Mouse (Mus musculus) bone marrow, adult 2 months (tissue): ENCODE measurements around the gene Slc48a1. TPM values are rescaled to one million over a fixed set of nuclear protein-coding genes. Genes with fewer than 3 reads are reported as not detected.
A peak's percentile ranks its signal among the peaks of the same experiment; 100 is the strongest.

Source experiments
- H3K27ac ChIP-seq: fragments of 200-500 bp; 2 replicates; pipeline ENCODE4 v1.5.1; 2012; ENCODE audit warnings: low read depth, mild to moderate bottlenecking, control low read depth, inconsistent platforms, low read length; ENCODE audit not compliant: control insufficient read depth, poor library complexity, insufficient read depth
- H3K4me1 ChIP-seq: fragments of 200-500 bp; 2 replicates; pipeline ENCODE4 v1.6.1; 2011; ENCODE audit warnings: low read length; ENCODE audit not compliant: control insufficient read depth, insufficient read depth
- H3K4me3 ChIP-seq: fragments of 200-500 bp; replicated peaks from 2 replicates; pipeline ENCODE3; 2011; ENCODE audit warnings: mild to moderate bottlenecking, low read depth, low read length, control low read depth; ENCODE audit not compliant: control insufficient read depth
- CTCF ChIP-seq: fragments of 200-500 bp; IDR thresholded peaks from 2 replicates; pipeline ENCODE4 v1.5.1; 2011; ENCODE audit warnings: low read length, control low read depth; ENCODE audit not compliant: control insufficient read depth, insufficient read depth
- POLR2A ChIP-seq: fragments of 200-500 bp; IDR thresholded peaks from 2 replicates; pipeline ENCODE4 v1.6.1; 2011; ENCODE audit warnings: low read depth, mild to moderate bottlenecking, control low read depth, low read length, borderline replicate concordance; ENCODE audit not compliant: control insufficient read depth
- WGBS: fragments of 180-500 bp; shearing (Covaris S2); methylation state at CpG from one replicate; pipeline ENCODE4 v1.1.7; 2018; 5-methylcytosine and 5-hydroxymethylcytosine counted together
- polyA plus RNA-seq: library from polyadenylated mRNA; stranded (reverse); fragments of >200 nt; gene quantifications from 2 replicates; pipeline ENCODE4 v1.2.4, GENCODE M21; 2011; ENCODE audit warnings: low replicate concordance; ENCODE audit not compliant: missing spikeins, insufficient read depth, insufficient read length

Slc48a1 gene
- polyA plus RNA-seq, 1 experiment: 62.3 TPM

GRCm38 (mm10) chr15:97748964-97749363 lies 29.4 kb upstream of the Slc48a1 start:
- Histone ChIP-seq H3K4me3 (no peak overlapping the region), H3K4me1 (peaks cover 11% of the 10 kb centered on the region), H3K27ac (no peak overlapping the region)
- 78% methylated on average over 4 of the region's 4 CpGs for WGBS
- TF ChIP-seq POLR2A: no peak
- no peak for TF ChIP-seq CTCF

- no peak overlapping the region for H3K4me3 ChIP-seq
- no peak overlapping the region for H3K27ac ChIP-seq
- H3K4me1 ChIP-seq: peaks cover 11% of the 10 kb centered on the region
- TF ChIP-seq POLR2A: no peak
- no peak for TF ChIP-seq CTCF
- WGBS: 55% methylated on average over 9 of the region's 9 CpGs
Measured at GRCm38 (mm10) chr15:97749397-97749796, 28.9 kb upstream of the Slc48a1 start.

GRCm38 (mm10) chr15:97749841-97750240 lies 28.5 kb upstream of the Slc48a1 start:
- peaks cover 11% of the 10 kb centered on the region for H3K4me1 ChIP-seq
- 0 out of 2 replicates have a peak overlapping the region, but pooled peaks have one; percentile 35 for H3K27ac ChIP-seq
- TF ChIP-seq POLR2A (no peak), CTCF (no peak)
- WGBS: 44% methylated on average over 13 of the region's 13 CpGs
- H3K4me3 ChIP-seq: no peak overlapping the region

DNA sequence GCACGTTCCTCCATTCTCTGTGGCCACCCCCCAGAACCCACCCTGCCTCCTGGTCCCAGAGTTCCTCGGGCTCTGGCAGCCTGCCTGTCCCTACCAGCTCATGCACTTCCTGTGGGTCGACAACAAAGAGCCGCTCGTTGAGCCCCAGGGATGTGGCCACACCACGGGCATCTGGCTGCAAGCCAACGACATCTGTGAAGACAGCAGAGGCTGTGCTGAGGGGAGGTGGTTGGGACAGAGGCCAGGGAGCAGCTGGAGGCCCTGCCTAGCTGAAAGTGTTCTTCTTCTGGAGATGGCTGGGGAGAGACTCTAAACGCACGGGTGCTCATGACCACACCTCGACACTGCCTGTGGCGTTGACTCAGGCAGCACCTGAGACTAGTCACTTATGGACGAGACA lies 27.6 kb upstream of the Slc48a1 start:
- Histone ChIP-seq H3K4me3 (no peak overlapping the region), H3K4me1 (peaks cover 9% of the 10 kb centered on the region), H3K27ac (peak overlapping the region; percentile 35)
- WGBS: 1% methylated on average over 12 of the region's 12 CpGs
- TF ChIP-seq POLR2A (no peak), CTCF (no peak)

- TF ChIP-seq CTCF (peak; percentile 71), POLR2A (no peak)
- WGBS: 76% methylated on average over 2 of the region's 2 CpGs
- no peak overlapping the region for H3K4me3 ChIP-seq
- no peak overlapping the region for H3K27ac ChIP-seq
- peaks cover 9% of the 10 kb centered on the region for H3K4me1 ChIP-seq
Measured at GRCm38 (mm10) chr15:97751676-97752075, 26.6 kb upstream of the Slc48a1 start.

GRCm38 (mm10) chr15:97752491-97752890 lies 25.8 kb upstream of the Slc48a1 start:
- Histone ChIP-seq H3K4me3 (no peak overlapping the region), H3K27ac (no peak overlapping the region), H3K4me1 (peaks cover 9% of the 10 kb centered on the region)
- WGBS: 87% methylated on average over 5 of the region's 5 CpGs
- TF ChIP-seq POLR2A (no peak), CTCF (no peak)

GRCm38 (mm10) chr15:97754476-97754875 lies 23.8 kb upstream of the Slc48a1 start:
- peaks cover 9% of the 10 kb centered on the region for H3K4me1 ChIP-seq
- H3K27ac ChIP-seq: no peak overlapping the region
- TF ChIP-seq POLR2A (no peak), CTCF (no peak)
- WGBS: 63% methylated on average over 6 of the region's 6 CpGs
- no peak overlapping the region for H3K4me3 ChIP-seq

GRCm38 (mm10) chr15:97755361-97755760 lies 23.0 kb upstream of the Slc48a1 start:
- 75% methylated on average over 8 of the region's 8 CpGs for WGBS

GRCm38 (mm10) chr15:97760006-97760405 lies 18.3 kb upstream of the Slc48a1 start:
- TF ChIP-seq POLR2A (no peak), CTCF (no peak)
- 64% methylated on average over 9 of the region's 9 CpGs for WGBS
- no peaks in the 10 kb centered on the region; the same call in none of the 2 replicates for H3K4me1 ChIP-seq
- no peak overlapping the region for H3K27ac ChIP-seq
- H3K4me3 ChIP-seq: no peak overlapping the region

More at GRCm38 (mm10) chr15:97755361-97755760, 23.0 kb upstream of the Slc48a1 start:
- TF ChIP-seq POLR2A (no peak), CTCF (no peak)
- H3K4me3 ChIP-seq: no peak overlapping the region
- no peak overlapping the region for H3K27ac ChIP-seq
- peaks cover 5% of the 10 kb centered on the region for H3K4me1 ChIP-seq
